Mouse (Mus musculus) bone marrow, adult 2 months (tissue): Measurements from ENCODE around the gene Morf4l1.

Source experiments
- CTCF ChIP-seq: fragments of 200-500 bp; IDR thresholded peaks from 2 replicates; pipeline ENCODE4 v1.5.1; 2011; ENCODE audit warnings: low read length, control low read depth; ENCODE audit not compliant: control insufficient read depth, insufficient read depth
- POLR2A ChIP-seq: fragments of 200-500 bp; IDR thresholded peaks from 2 replicates; pipeline ENCODE4 v1.6.1; 2011; ENCODE audit warnings: low read depth, mild to moderate bottlenecking, control low read depth, low read length, borderline replicate concordance; ENCODE audit not compliant: control insufficient read depth

- TF ChIP-seq CTCF (no peak), POLR2A (no peak)
Measured at GRCm38 (mm10) chr9:90146869-90147268, 32.3 kb upstream of the Morf4l1 start.
